Mouse (Mus musculus) hindbrain, embryonic 15.5 days (tissue): ENCODE results near the gene Rsrp1. TPM values are rescaled to one million over a fixed set of nuclear protein-coding genes. Genes with fewer than 3 reads are reported as not detected.

Source experiments
- ATAC-seq: fragments of 200-750 bp; cut with Nextera tagmentation; 2 replicates; pipeline ENCODE4 v1.8.0; 2017; ENCODE audit warnings: low read depth, moderate number of reproducible peaks, moderate TSS enrichment; ENCODE audit not compliant: low FRiP score
- H3K27ac ChIP-seq: fragments of 300-500 bp; sonication (generic); replicated peaks from 2 replicates; pipeline ENCODE4 v1.5.1; 2015; ENCODE audit warnings: mild to moderate bottlenecking, inconsistent platforms
- H3K27me3 ChIP-seq: fragments of 300-500 bp; sonication (generic); 2 replicates; pipeline ENCODE4 v1.6.1; 2015; ENCODE audit warnings: control low read depth, inconsistent platforms
- H3K36me3 ChIP-seq: fragments of 300-500 bp; sonication (generic); 2 replicates; pipeline ENCODE4 v1.6.1; 2015; ENCODE audit warnings: control low read depth, inconsistent platforms
- H3K4me1 ChIP-seq: fragments of 300-500 bp; sonication (generic); replicated peaks from 2 replicates; pipeline ENCODE4 v1.6.1; 2015; ENCODE audit warnings: control low read depth, inconsistent platforms
- H3K4me2 ChIP-seq: fragments of 300-500 bp; sonication (generic); 2 replicates; pipeline ENCODE4 v1.6.1; 2015; ENCODE audit warnings: moderate library complexity, mild to moderate bottlenecking, inconsistent platforms
- H3K4me3 ChIP-seq: fragments of 300-500 bp; sonication (generic); 2 replicates; pipeline ENCODE4 v1.5.1; 2015; ENCODE audit warnings: mild to moderate bottlenecking, inconsistent platforms
- H3K9ac ChIP-seq: fragments of 300-500 bp; sonication (generic); 2 replicates; pipeline ENCODE4 v1.6.1; 2015; ENCODE audit warnings: inconsistent platforms
- H3K9me3 ChIP-seq: fragments of 300-500 bp; sonication (generic); 2 replicates; pipeline ENCODE4 v1.6.1; 2016; ENCODE audit warnings: control low read depth, inconsistent platforms
- WGBS: fragments of 180-500 bp; shearing (Covaris S2); methylation state at CpG from one replicate; pipeline ENCODE4 v1.1.7; 2015; 5-methylcytosine and 5-hydroxymethylcytosine counted together
- polyA plus RNA-seq: library from polyadenylated mRNA; unstranded; fragments of >200 nt; fragmentation: Nextera tagmentation; extraction: Ambion mirVana; gene quantifications from 2 replicates; pipeline ENCODE4 v1.2.1, GENCODE M21; 2015

Rsrp1 gene
- polyA plus RNA-seq, 1 experiment from 2014 or later = 465 TPM

- Histone ChIP-seq H3K4me3 (peak overlapping the region; percentile 82), H3K27me3 (no peaks in the 10 kb centered on the region), H3K4me2 (peak overlapping the region; percentile 79), H3K27ac (peak overlapping the region; percentile 96), H3K4me1 (peaks cover 29% of the 10 kb centered on the region), H3K9me3 (no peaks in the 10 kb centered on the region), H3K36me3 (peaks cover 30% of the 10 kb centered on the region), H3K9ac (peak overlapping the region; percentile 92)
- peak; percentile 19 for ATAC-seq
- WGBS = under 1% methylated on average over 75 of the region's 75 CpGs
These were observed 788 bp downstream of the Rsrp1 start for GRCm38 (mm10) chr4:134924019-134924741.

DNA sequence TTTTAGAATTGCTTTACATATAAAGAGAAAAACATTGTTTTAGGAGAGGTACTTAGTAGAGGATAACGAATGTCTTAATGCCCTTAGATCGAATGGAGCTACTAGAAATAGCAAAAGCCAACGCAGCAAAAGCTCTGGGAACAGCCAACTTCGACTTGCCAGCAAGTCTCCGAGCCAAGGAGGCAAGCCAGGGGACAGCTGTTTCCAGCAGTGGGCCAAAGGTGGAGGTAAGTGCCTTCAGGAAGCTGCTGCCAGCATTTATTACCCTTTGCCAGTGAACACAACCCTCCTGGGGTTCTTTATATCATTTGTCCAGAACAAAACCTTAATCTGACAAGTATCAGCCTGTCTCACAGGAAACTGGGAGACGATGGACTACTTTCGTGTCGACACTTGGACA lies 1.8 kb downstream of the Rsrp1 start:
- H3K4me3 ChIP-seq = peak overlapping the region; percentile 82
- 81% methylated on average over 8 of the region's 8 CpGs for WGBS
- peak overlapping the region; percentile 79 for H3K4me2 ChIP-seq
- H3K27ac ChIP-seq = no peak overlapping the region
- peaks cover 32% of the 10 kb centered on the region for H3K4me1 ChIP-seq
- H3K27me3 ChIP-seq = no peaks in the 10 kb centered on the region
- no peak overlapping the region for H3K9ac ChIP-seq
- ATAC-seq = no peak
- peaks cover 30% of the 10 kb centered on the region for H3K36me3 ChIP-seq
- H3K9me3 ChIP-seq = no peaks in the 10 kb centered on the region

GRCm38 (mm10) chr4:134927815-134928463 lies 4.5 kb downstream of the Rsrp1 start:
- no peak overlapping the region for H3K4me2 ChIP-seq
- WGBS = 74% methylated on average over 5 of the region's 5 CpGs
- no peak overlapping the region for H3K27ac ChIP-seq
- H3K9me3 ChIP-seq = no peaks in the 10 kb centered on the region
- peaks cover 40% of the 10 kb centered on the region for H3K4me1 ChIP-seq
- ATAC-seq = no peak
- no peaks in the 10 kb centered on the region for H3K27me3 ChIP-seq
- no peak overlapping the region for H3K9ac ChIP-seq
- no peak overlapping the region for H3K4me3 ChIP-seq
- H3K36me3 ChIP-seq = peaks cover 30% of the 10 kb centered on the region

- no peaks in the 10 kb centered on the region for H3K27me3 ChIP-seq
- H3K9ac ChIP-seq = no peak overlapping the region
- H3K9me3 ChIP-seq = no peaks in the 10 kb centered on the region
- peaks cover 40% of the 10 kb centered on the region for H3K4me1 ChIP-seq
- H3K4me2 ChIP-seq = no peak overlapping the region
- no peak for ATAC-seq
- H3K4me3 ChIP-seq = no peak overlapping the region
- 94% methylated on average over 1 of the region's 1 CpGs for WGBS
- no peak overlapping the region for H3K27ac ChIP-seq
- H3K36me3 ChIP-seq = peaks cover 30% of the 10 kb centered on the region
These were observed 5.1 kb downstream of the Rsrp1 start for GRCm38 (mm10) chr4:134928464-134928836.

GRCm38 (mm10) chr4:134929536-134929935 lies 6.1 kb downstream of the Rsrp1 start:
- peaks cover 40% of the 10 kb centered on the region for H3K36me3 ChIP-seq
- 79% methylated on average over 4 of the region's 4 CpGs for WGBS

DNA sequence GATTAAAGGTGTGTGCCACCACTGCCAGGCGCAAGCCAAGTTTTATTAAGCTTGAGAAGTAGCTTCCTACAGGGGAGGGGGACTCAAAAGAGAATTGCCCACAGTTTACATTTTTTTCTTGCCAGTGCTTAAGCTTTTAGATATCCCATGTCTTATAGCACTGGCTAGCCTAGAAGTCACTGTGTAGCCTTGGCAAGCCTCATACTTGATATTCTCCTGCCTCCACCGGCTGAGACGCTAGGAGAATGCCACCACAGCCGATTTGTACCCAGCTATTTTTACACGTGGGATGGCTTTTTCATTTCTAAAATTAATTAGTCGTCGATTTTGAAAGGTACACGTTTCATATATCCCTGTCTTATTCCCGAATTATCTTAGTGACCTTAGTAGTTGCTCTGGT lies 6.8 kb downstream of the Rsrp1 start:
- H3K4me3 ChIP-seq = peak overlapping the region; percentile 88
- H3K4me2 ChIP-seq = peak overlapping the region; percentile 83
- no peaks in the 10 kb centered on the region for H3K27me3 ChIP-seq
- peak overlapping the region; percentile 79 for H3K27ac ChIP-seq
- 0 out of 2 replicates have a peak overlapping the region, but pooled peaks have one; percentile 36 for H3K9ac ChIP-seq
- peaks cover 45% of the 10 kb centered on the region for H3K36me3 ChIP-seq
- H3K9me3 ChIP-seq = no peaks in the 10 kb centered on the region
- WGBS = 26% methylated on average over 9 of the region's 9 CpGs
- ATAC-seq = peak; percentile 15; the same call in 1 of the 2 replicates
- peaks cover 33% of the 10 kb centered on the region for H3K4me1 ChIP-seq

More at GRCm38 (mm10) chr4:134929536-134929935, 6.1 kb downstream of the Rsrp1 start:
- H3K9ac ChIP-seq = no peak overlapping the region
- peaks cover 39% of the 10 kb centered on the region for H3K4me1 ChIP-seq
- no peak overlapping the region for H3K4me2 ChIP-seq
- H3K4me3 ChIP-seq = no peak overlapping the region
- H3K27me3 ChIP-seq = no peaks in the 10 kb centered on the region
- no peak overlapping the region for H3K27ac ChIP-seq
- no peaks in the 10 kb centered on the region for H3K9me3 ChIP-seq
- no peak for ATAC-seq

DNA sequence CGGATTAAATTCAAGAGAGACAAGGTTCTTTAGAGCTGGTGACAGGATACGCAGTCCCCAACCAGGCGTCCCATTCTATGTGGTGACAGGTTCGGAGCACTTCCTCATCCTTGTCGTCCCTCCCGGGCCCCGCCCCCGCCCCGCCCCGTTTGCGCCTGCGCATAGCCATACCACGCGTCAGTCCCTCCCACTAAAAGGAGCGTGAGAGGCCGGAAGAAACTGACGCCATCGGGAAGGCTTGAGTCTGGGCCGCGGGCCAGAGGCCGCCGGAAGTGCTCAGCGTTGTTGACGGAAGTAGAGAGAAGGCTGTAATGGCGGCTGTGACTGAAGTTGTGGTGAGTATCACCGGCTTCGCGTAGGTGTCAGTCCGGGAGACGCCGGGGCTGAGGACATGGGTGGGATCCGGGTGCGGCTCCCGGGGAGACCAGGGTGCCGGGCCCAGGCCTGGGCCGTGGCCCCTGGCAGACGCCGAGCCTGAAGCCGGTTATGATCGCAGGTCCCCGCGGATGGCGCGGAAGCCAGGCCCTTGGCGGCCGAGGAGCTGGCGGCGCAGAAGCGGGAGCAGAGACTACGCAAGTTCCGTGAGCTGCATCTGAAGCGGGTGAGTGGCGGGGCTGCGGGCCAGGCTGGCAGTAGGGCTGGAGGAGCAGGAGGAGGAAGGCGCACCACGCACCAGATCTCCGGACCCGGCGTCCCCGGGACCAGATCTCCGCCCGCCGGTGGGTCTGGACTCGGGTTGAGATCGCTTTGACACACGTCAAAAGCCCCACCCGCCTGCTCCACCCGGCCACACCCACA lies 7.5 kb downstream of the Rsrp1 start, which contains the start of gene Syf2:
Gene Syf2 (plus strand): TSS at position 215 of the 798 bp plus-strand sequence.
- peaks cover 45% of the 10 kb centered on the region for H3K36me3 ChIP-seq
- H3K9ac ChIP-seq = peak within 1 kb of the TSS; percentile 69
- no peaks in the 10 kb centered on the region for H3K9me3 ChIP-seq
- H3K27me3 ChIP-seq = no peaks in the 10 kb centered on the region
- H3K4me2 ChIP-seq = peak within 1 kb of the TSS; percentile 83
- peak; percentile 96 for ATAC-seq
- peak within 1 kb of the TSS; percentile 83 for H3K27ac ChIP-seq
- under 1% methylated on average over 66 of the region's 68 CpGs for WGBS
- peaks cover 27% of the 10 kb centered on the region for H3K4me1 ChIP-seq
- H3K4me3 ChIP-seq = peak within 1 kb of the TSS; percentile 88

GRCm38 (mm10) chr4:134937240-134938176 lies 14.1 kb downstream of the Rsrp1 start:
- no peak for ATAC-seq
- no peaks in the 10 kb centered on the region for H3K4me1 ChIP-seq
- no peak overlapping the region for H3K4me2 ChIP-seq
- H3K9me3 ChIP-seq = no peaks in the 10 kb centered on the region
- no peak overlapping the region for H3K9ac ChIP-seq
- H3K36me3 ChIP-seq = peaks cover 37% of the 10 kb centered on the region
- 51% methylated on average over 17 of the region's 17 CpGs for WGBS
- H3K27ac ChIP-seq = no peak overlapping the region
- H3K4me3 ChIP-seq = no peak overlapping the region
- H3K27me3 ChIP-seq = no peaks in the 10 kb centered on the region

DNA sequence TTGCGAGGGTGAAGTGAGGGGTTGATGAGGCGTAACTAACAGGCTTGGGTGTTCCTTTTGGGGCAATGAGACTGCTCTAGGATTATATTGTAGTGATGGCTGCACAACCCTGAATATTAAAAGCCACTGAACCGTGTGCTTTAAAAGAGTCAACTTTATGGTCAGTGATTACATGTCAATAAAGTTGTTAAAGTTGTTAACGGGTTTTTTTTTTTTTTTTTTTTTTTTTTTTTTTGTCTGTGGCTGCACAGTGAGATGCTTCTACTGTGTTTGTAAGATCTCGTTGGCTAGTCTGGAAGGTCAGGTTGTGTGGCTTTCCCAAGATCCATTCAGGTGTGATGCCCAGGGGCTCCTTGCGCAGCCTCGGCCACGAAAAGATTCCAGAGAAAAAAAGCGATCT lies 16.5 kb downstream of the Rsrp1 start:
- ATAC-seq = no peak
- Histone ChIP-seq H3K4me2 (no peak overlapping the region), H3K4me1 (peaks cover 9% of the 10 kb centered on the region), H3K27me3 (peaks cover 9% of the 10 kb centered on the region; the same call in 1 of the 2 replicates), H3K9ac (no peak overlapping the region), H3K27ac (no peak overlapping the region), H3K36me3 (peaks cover 23% of the 10 kb centered on the region), H3K9me3 (no peaks in the 10 kb centered on the region), H3K4me3 (no peak overlapping the region)
- 55% methylated on average over 9 of the region's 9 CpGs for WGBS

- 43% methylated on average over 27 of the region's 27 CpGs for WGBS
- Histone ChIP-seq H3K4me3 (no peak overlapping the region), H3K9ac (no peak overlapping the region), H3K27me3 (peaks cover 11% of the 10 kb centered on the region; the same call in 1 of the 2 replicates), H3K4me1 (peaks cover 14% of the 10 kb centered on the region), H3K36me3 (no peaks in the 10 kb centered on the region), H3K4me2 (no peak overlapping the region), H3K9me3 (no peaks in the 10 kb centered on the region), H3K27ac (no peak overlapping the region)
- no peak for ATAC-seq
These were observed 20.6 kb downstream of the Rsrp1 start for GRCm38 (mm10) chr4:134943758-134944538.
